Mouse (Mus musculus) embryo, embryonic 10.5 days (tissue): ENCODE measurements around the gene Hormad1.

ENCODE experiments used
- DNase-seq: peaks from one replicate; pipeline ENCODE4 v3.0.0-alpha.2; 2015; ENCODE audit warnings: low spot score

Gene Hormad1

GRCm38 (mm10) chr3:95636072-95636471 lies 76.6 kb downstream of the Hormad1 start:
- DNase-seq = no peak
